Mouse (Mus musculus): Measurements from ENCODE around the gene Ung. TPM values are rescaled to one million over a fixed set of nuclear protein-coding genes. Genes with fewer than 3 reads are reported as not detected.
A peak's percentile ranks its signal among the peaks of the same experiment; 100 is the strongest.

The Ung gene
- polyA plus RNA-seq, 1 experiment from 2014 or later = 31.1 TPM

DNA sequence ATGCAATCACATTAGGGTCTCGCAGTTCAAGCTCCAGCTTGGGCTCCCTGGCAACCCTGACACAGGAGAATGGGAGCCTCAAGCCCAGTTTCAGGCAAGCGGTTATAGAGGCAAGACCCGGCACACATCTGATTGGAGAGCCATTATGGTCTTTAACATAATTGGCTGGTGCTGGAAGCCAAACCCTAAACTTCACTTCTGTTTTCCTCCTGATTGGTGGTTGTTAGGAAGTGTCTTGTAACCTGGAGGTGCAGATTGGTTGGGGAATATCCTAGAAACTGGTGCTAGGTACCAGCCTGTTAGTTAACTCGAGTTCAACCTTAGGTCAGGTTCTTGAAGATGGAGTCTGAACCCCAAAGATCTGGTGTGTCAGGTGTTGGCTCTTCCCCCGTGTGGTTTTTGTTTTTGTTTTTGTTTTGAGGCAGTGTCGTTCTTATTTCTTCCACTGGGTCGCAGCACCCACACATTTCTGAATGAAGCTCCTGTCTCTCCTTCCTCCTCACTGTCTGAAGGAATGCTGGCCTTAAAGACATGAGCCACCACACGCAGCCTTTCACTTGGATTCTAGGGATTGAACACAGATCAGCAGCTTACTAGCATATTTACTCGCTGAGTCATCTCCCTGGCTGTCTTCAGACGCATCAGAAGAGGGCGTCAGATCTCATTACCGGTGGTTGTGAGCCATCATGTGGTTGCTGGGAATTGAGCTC is 32.1 kb downstream of the Ung start:
- H3K27ac ChIP-seq = no peak overlapping the region
- no peaks in the 10 kb centered on the region for H3K9me3 ChIP-seq (replicated peaks; ENCODE audit: low read length)
- DNase-seq (ENCODE audit: low spot score) = peak; percentile 53
- peak; percentile 44; the same call in 1 of the 2 replicates for TF ChIP-seq CTCF (IDR thresholded peaks at IDR 0.05; ENCODE audit: low read depth)
- H3K9ac ChIP-seq (ENCODE audit: low read depth, low read length) = no peak overlapping the region
- H3K4me1 ChIP-seq (replicated peaks; ENCODE audit: insufficient read depth, low read length) = no peaks in the 10 kb centered on the region
- no peak overlapping the region for H3K4me2 ChIP-seq (ENCODE audit: low read length)
- no peak overlapping the region for H3K4me3 ChIP-seq (replicated peaks; ENCODE audit: low read depth, low read length)
- ATAC-seq (replicated peaks; ENCODE audit: low FRiP score, low read depth) = no peak
- 50% methylated on average over 12 of the region's 12 CpGs for WGBS
- H3K36me3 ChIP-seq (ENCODE audit: insufficient read depth, low read length) = no peaks in the 10 kb centered on the region
- no peaks in the 10 kb centered on the region for H3K27me3 ChIP-seq (ENCODE audit: insufficient read depth, low read length)

DNA sequence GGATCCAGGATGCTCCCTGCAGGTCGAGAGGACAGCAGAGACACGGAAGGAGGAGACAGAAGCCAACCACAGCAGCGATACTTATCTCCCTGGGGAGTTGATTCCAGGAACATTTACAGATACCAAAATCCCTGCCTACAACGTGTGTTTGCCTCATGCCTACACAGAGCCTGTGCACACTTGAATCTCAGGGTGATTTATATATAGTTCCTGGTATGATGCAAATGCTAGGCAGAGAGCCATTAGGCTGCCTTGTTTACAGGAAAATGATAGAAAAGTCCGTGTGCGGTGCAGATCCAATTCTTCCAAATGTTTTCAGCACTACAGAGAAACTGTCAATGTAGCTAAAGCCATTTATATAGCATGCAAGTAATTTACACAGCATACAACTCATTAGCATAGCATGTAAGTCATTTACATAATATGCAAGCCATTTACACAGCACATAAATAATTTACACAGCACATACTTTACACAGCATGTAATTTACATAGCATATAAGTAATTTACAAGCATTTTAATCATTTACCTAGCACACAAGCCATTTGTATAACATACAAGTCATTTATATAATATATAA is 33.0 kb downstream of the Ung start:
- H3K4me3 ChIP-seq (replicated peaks; ENCODE audit: low read depth, low read length) = no peak overlapping the region
- no peaks in the 10 kb centered on the region for H3K27me3 ChIP-seq (ENCODE audit: insufficient read depth, low read length)
- H3K4me2 ChIP-seq (ENCODE audit: low read length) = no peak overlapping the region
- no peaks in the 10 kb centered on the region for H3K9me3 ChIP-seq (replicated peaks; ENCODE audit: low read length)
- no peaks in the 10 kb centered on the region for H3K4me1 ChIP-seq (replicated peaks; ENCODE audit: insufficient read depth, low read length)
- no peak overlapping the region for H3K27ac ChIP-seq
- WGBS = 66% methylated on average over 6 of the region's 6 CpGs
- no peak for DNase-seq (ENCODE audit: low spot score)
- no peak for ATAC-seq (replicated peaks; ENCODE audit: low FRiP score, low read depth)
- H3K36me3 ChIP-seq (ENCODE audit: insufficient read depth, low read length) = no peaks in the 10 kb centered on the region
- no peak overlapping the region for H3K9ac ChIP-seq (ENCODE audit: low read depth, low read length)
- TF ChIP-seq CTCF (IDR thresholded peaks at IDR 0.05; ENCODE audit: low read depth) = no peak

DNA sequence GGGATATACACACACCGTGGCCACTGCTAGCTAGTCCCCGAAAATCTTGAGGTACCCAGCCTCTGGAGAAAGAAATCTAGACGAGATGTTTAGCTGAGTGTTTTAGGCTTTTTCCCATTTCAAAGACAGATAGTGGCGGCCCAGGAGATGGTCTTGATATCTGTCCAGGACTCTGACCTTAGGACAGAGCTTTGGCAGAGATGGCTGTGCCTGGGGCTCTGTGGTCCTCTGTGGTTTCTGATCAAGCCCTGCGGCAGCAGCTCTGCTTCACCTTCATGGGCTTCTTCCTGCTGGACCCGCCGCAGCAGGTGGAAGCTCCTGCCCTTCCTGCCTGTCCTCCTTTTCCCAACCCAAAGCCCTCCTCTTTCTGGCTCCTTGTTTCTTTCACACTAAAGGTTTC is 40.2 kb downstream of the Ung start:
- Histone ChIP-seq H3K4me2 (ENCODE audit: low read length) (no peak overlapping the region), H3K4me1 (replicated peaks; ENCODE audit: insufficient read depth, low read length) (no peaks in the 10 kb centered on the region), H3K4me3 (replicated peaks; ENCODE audit: low read depth, low read length) (no peak overlapping the region), H3K9ac (ENCODE audit: low read depth, low read length) (no peak overlapping the region), H3K27me3 (ENCODE audit: insufficient read depth, low read length) (no peaks in the 10 kb centered on the region), H3K36me3 (ENCODE audit: insufficient read depth, low read length) (no peaks in the 10 kb centered on the region), H3K9me3 (replicated peaks; ENCODE audit: low read length) (no peaks in the 10 kb centered on the region), H3K27ac (no peak overlapping the region)
- TF ChIP-seq CTCF (IDR thresholded peaks at IDR 0.05; ENCODE audit: low read depth) = no peak
- DNase-seq (ENCODE audit: low spot score) (no peak), ATAC-seq (replicated peaks; ENCODE audit: low FRiP score, low read depth) (no peak)
- WGBS = 87% methylated on average over 7 of the region's 7 CpGs

DNA sequence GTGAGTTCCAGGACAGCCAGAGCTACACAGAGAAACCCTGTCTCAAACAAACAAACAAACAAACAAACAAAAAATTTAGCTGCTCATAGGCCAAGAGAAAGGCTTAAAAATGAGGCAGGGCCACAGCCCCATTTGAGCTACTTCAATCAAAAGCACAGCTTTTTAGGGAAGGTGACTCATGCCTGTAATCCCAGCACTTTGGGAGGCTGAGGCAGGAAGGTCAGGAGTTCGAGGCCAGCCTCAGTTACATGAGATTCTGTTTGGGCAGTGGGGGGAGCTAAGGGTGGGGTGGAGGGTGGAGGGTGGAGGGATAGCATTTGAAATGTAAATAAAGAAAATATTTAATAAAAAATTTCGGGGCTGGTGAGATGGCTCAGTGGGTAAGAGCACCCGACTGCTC is 42.8 kb downstream of the Ung start:
- Histone ChIP-seq H3K9ac (ENCODE audit: low read depth, low read length) (no peak overlapping the region), H3K4me3 (replicated peaks; ENCODE audit: low read depth, low read length) (no peak overlapping the region), H3K4me1 (replicated peaks; ENCODE audit: insufficient read depth, low read length) (no peaks in the 10 kb centered on the region), H3K4me2 (ENCODE audit: low read length) (no peak overlapping the region), H3K27ac (no peak overlapping the region), H3K36me3 (ENCODE audit: insufficient read depth, low read length) (no peaks in the 10 kb centered on the region), H3K27me3 (ENCODE audit: insufficient read depth, low read length) (no peaks in the 10 kb centered on the region), H3K9me3 (replicated peaks; ENCODE audit: low read length) (no peaks in the 10 kb centered on the region)
- DNase-seq (ENCODE audit: low spot score) = no peak
- WGBS = 94% methylated on average over 3 of the region's 3 CpGs
- no peak for TF ChIP-seq CTCF (IDR thresholded peaks at IDR 0.05; ENCODE audit: low read depth)
- ATAC-seq (replicated peaks; ENCODE audit: low FRiP score, low read depth) = no peak

DNA sequence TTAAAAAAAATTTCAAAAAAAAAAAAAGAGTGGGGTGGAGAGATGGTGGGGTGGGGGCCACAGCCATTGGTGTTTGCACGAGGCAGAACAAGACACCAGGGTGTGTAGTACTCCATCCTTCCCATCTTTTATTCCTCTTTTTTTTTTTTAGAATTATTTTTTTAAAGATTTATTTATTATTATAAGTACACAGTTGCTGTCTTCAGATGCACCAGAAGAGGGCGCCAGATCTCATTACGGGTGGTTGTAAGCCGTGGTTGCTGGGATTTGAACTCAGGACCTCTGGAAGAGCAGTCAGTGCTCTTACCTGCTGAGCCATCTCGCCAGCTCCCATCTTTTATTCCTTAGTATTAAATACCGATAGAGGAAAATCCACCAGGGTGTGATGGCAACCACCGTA is 43.3 kb downstream of the Ung start:
- Histone ChIP-seq H3K4me2 (ENCODE audit: low read length) (no peak overlapping the region), H3K9me3 (replicated peaks; ENCODE audit: low read length) (no peaks in the 10 kb centered on the region), H3K4me1 (replicated peaks; ENCODE audit: insufficient read depth, low read length) (no peaks in the 10 kb centered on the region), H3K4me3 (replicated peaks; ENCODE audit: low read depth, low read length) (no peak overlapping the region), H3K27ac (no peak overlapping the region), H3K27me3 (ENCODE audit: insufficient read depth, low read length) (no peaks in the 10 kb centered on the region), H3K36me3 (ENCODE audit: insufficient read depth, low read length) (no peaks in the 10 kb centered on the region), H3K9ac (ENCODE audit: low read depth, low read length) (no peak overlapping the region)
- DNase-seq (ENCODE audit: low spot score) (no peak), ATAC-seq (replicated peaks; ENCODE audit: low FRiP score, low read depth) (no peak)
- TF ChIP-seq CTCF (IDR thresholded peaks at IDR 0.05; ENCODE audit: low read depth) = peak; percentile 60
- 75% methylated on average over 7 of the region's 7 CpGs for WGBS

DNA sequence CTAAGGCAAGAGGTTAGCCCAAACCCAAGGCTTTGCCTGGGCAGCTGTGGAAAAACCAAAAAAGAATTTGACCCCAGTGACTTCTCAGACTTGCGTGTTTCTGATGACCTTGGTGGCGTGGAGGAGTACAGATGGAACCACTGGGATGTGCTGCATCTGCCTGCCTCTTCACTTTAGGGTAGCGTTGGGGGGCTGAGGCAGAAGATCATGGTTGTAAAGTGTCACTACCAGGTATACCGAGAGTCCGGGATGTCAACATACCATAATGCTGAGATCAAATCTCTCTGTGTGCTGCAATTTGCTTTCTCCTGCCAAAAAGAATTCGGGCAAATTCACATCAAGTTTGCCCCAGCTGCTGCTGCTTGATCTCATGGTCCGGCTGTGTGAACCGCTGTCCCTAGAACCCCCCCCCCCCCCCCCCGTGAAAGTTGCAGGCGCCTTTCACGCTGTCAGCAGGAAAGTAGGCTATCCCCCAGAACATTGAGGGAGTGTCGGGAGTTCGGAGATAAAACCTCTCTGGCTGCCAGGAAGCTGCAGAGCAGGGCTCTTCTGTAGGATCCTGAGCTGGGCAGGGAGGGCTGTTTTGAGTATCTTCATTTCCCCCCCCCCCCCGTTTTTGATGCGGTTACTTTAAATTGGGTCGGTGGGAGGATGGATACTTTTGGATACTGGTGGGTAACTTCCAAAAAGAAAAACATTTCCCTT is 43.8 kb downstream of the Ung start:
- H3K4me1 ChIP-seq (replicated peaks; ENCODE audit: insufficient read depth, low read length) = no peaks in the 10 kb centered on the region
- ATAC-seq (replicated peaks; ENCODE audit: low FRiP score, low read depth) (no peak), DNase-seq (ENCODE audit: low spot score) (no peak)
- TF ChIP-seq CTCF (IDR thresholded peaks at IDR 0.05; ENCODE audit: low read depth) = no peak
- H3K36me3 ChIP-seq (ENCODE audit: insufficient read depth, low read length) = no peaks in the 10 kb centered on the region
- H3K9me3 ChIP-seq (replicated peaks; ENCODE audit: low read length) = no peaks in the 10 kb centered on the region
- peak overlapping the region; percentile 33 for H3K4me2 ChIP-seq (ENCODE audit: low read length)
- H3K4me3 ChIP-seq (replicated peaks; ENCODE audit: low read depth, low read length) = no peak overlapping the region
- H3K9ac ChIP-seq (ENCODE audit: low read depth, low read length) = no peak overlapping the region
- H3K27me3 ChIP-seq (ENCODE audit: insufficient read depth, low read length) = no peaks in the 10 kb centered on the region
- no peak overlapping the region for H3K27ac ChIP-seq
- 20% methylated on average over 15 of the region's 16 CpGs for WGBS
